Mouse (Mus musculus) WW6 (cell line): ENCODE results near the gene Map2k7.

Source experiments
- DNase-seq: peaks from one replicate; pipeline ENCODE4 v3.0.0-alpha.2; 2013; ENCODE audit warnings: low read depth, low spot score

The Map2k7 gene

GRCm38 (mm10) chr8:4238434-4239192, at the start of gene Map2k7, which contains the start of gene Gm49320:
Map2k7 (plus strand) TSS chr8:4238740.
Gm49320 (plus strand) TSS chr8:4238865.
- peak; percentile 100 for DNase-seq

- DNase-seq: no peak
Observed at GRCm38 (mm10) chr8:4189031-4189722, 49.4 kb upstream of the Map2k7 start.

- DNase-seq: no peak
Observed at GRCm38 (mm10) chr8:4192305-4192704, 46.2 kb upstream of the Map2k7 start.

GRCm38 (mm10) chr8:4192807-4193587, 45.5 kb upstream of the Map2k7 start:
- DNase-seq: peak; percentile 81

- DNase-seq: no peak
Observed at GRCm38 (mm10) chr8:4193588-4193894, 45.0 kb upstream of the Map2k7 start.

GRCm38 (mm10) chr8:4201321-4201720, 37.2 kb upstream of the Map2k7 start:
- no peak for DNase-seq

GRCm38 (mm10) chr8:4205246-4206123, 33.1 kb upstream of the Map2k7 start:
- DNase-seq: no peak

- no peak for DNase-seq
Observed at GRCm38 (mm10) chr8:4206182-4207015, 32.1 kb upstream of the Map2k7 start.

GRCm38 (mm10) chr8:4207016-4207350, 31.6 kb upstream of the Map2k7 start:
- DNase-seq: no peak

- DNase-seq: no peak
Observed at GRCm38 (mm10) chr8:4211097-4211496, 27.4 kb upstream of the Map2k7 start.

GRCm38 (mm10) chr8:4212809-4213209, 25.7 kb upstream of the Map2k7 start:
- no peak for DNase-seq

- DNase-seq: no peak
Observed at GRCm38 (mm10) chr8:4213210-4214005, 25.1 kb upstream of the Map2k7 start.

GRCm38 (mm10) chr8:4214006-4214980, 24.2 kb upstream of the Map2k7 start:
- DNase-seq: no peak

GRCm38 (mm10) chr8:4216296-4216695, 22.2 kb upstream of the Map2k7 start:
- DNase-seq: no peak

- peak; percentile 75 for DNase-seq
Observed at GRCm38 (mm10) chr8:4216791-4217621, 21.5 kb upstream of the Map2k7 start, which contains the start of gene Prr36. Prr36 (minus strand) TSS chr8:4217459.

- no peak for DNase-seq
Observed at GRCm38 (mm10) chr8:4219617-4220016, 18.9 kb upstream of the Map2k7 start.

- no peak for DNase-seq
Observed at GRCm38 (mm10) chr8:4222059-4222458, 16.5 kb upstream of the Map2k7 start.

- no peak for DNase-seq
Observed at GRCm38 (mm10) chr8:4226323-4226722, 12.2 kb upstream of the Map2k7 start.
